Mouse (Mus musculus): Measurements from ENCODE around the gene Wdr81.

The Wdr81 gene

GRCm38 (mm10) chr11:75400099-75400498 is 54.4 kb downstream of the Wdr81 start:
- in situ Hi-C loops (cut with MboI, MseI): no loop called here

GRCm38 (mm10) chr11:75399411-75399841 is 55.1 kb downstream of the Wdr81 start:
- in situ Hi-C loops (cut with MboI, MseI): no loop called here

- in situ Hi-C loops (cut with MboI, MseI): no loop called here
These were observed 57.1 kb downstream of the Wdr81 start for GRCm38 (mm10) chr11:75397452-75397851.

- in situ Hi-C loops (cut with MboI, MseI): no loop called here
These were observed 58.9 kb downstream of the Wdr81 start for GRCm38 (mm10) chr11:75395611-75396010.
